Mouse (Mus musculus): Measurements from ENCODE around the gene Scaper.

DNA sequence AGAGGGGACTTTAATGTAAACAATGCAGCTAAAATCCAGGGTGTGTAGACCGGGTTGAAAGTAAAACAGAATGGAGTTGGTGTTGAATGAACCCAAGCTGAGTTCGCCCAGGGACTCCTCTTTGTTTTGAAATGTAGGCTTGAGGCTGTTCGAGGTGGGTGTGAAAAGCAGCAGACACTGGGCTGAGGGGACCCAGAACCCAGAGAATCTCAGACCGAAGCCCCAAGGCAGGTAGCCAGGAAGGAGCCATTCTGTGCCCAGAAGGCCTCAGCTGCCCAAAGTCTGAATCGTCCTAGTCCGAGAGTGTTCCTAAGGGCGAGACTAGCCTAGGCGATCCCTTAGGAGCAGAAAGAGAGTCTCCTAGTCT lies 394.6 kb downstream of the Scaper start:
- TF ChIP-seq CTCF (IDR thresholded peaks at IDR 0.05; ENCODE audit: low read depth), result no peak
- TF ChIP-seq EP300 (IDR thresholded peaks at IDR 0.05; ENCODE audit: low read depth), result no peak
